Mouse (Mus musculus) testis, adult 2 months (tissue): ENCODE measurements around the gene Prdx2.

Source experiments
- CTCF ChIP-seq: fragments of 200-500 bp; IDR thresholded peaks from 2 replicates; pipeline ENCODE4 v1.5.1; 2012; ENCODE audit warnings: low read depth, mild to moderate bottlenecking, inconsistent platforms, low read length, moderate library complexity; ENCODE audit not compliant: control insufficient read depth, insufficient read depth, insufficient replicate concordance
- POLR2A ChIP-seq: fragments of 200-500 bp; IDR thresholded peaks from 2 replicates; pipeline ENCODE4 v1.6.1; 2012; ENCODE audit warnings: low read depth, mild to moderate bottlenecking, inconsistent platforms, low read length, moderate library complexity; ENCODE audit not compliant: control insufficient read depth

GRCm38 (mm10) chr8:84987903-84988302 lies 18.5 kb downstream of the Prdx2 start:
- no peak for TF ChIP-seq CTCF
- TF ChIP-seq POLR2A = no peak
